Mouse (Mus musculus): ENCODE measurements at regions not wholly inside any gene's neighbourhood (a gene's known extent, or its start where the extent isn't known, plus 50 kb on each side); places are given as distances from the start of the nearest gene placed in this dataset.

DNA sequence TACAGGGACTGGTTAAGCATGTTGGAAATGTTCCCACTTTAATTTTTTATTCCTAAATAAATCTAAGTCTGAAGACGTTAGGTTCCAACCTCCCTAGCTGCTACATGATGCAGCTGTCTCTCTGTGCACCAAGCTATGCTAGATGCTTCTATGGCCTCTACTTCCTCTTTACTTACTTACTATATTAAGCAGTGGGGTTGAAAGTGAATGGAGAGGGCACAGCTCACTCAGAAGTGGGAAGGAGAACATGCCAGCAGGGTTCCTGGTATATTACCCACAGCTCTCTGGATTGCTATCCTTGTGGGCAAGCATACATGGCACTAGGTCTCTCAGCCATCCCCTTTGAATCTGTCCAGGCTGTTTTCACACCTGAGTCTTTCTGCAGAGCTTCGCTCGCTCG lies 61.4 kb upstream of the Nabp1 start:
- no peak overlapping the region for H3K27ac ChIP-seq (ENCODE audit: low read depth, low read length)

DNA sequence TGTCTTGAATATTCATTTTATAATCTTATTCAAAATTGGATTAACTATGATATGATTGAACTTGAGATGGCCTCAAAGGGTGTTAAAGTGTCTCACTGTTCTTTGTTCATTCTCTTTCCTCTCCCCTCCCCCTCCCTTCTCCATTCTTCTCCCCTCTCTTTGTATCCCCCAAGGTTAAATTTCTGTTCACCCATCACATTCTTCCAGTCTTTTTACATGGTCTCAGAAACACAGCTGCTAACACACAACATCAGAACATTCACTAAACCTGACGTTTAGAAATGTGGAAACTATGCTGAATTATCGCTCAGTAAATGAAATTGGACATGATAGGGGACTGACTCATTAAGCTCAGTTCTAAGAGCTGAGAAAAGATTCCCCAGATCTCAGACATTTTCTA lies 60.6 kb upstream of the Nabp1 start:
- H3K4me3 ChIP-seq (ENCODE audit: low read depth, low read length) = no peak overlapping the region
- no peaks in the 10 kb centered on the region for H3K36me3 ChIP-seq (ENCODE audit: control insufficient read depth, insufficient read depth, low read length)
- no peaks in the 10 kb centered on the region for H3K9me3 ChIP-seq (ENCODE audit: control insufficient read depth, low read length)
- ATAC-seq (replicated peaks; ENCODE audit: low FRiP score) (no peak), DNase-seq (ENCODE audit: low spot score) (no peak)
- H3K27ac ChIP-seq (ENCODE audit: low read depth, low read length) = no peak overlapping the region
- H3K4me2 ChIP-seq = no peak overlapping the region
- 70% methylated on average over 2 of the region's 2 CpGs for WGBS
- no peaks in the 10 kb centered on the region for H3K27me3 ChIP-seq (replicated peaks; ENCODE audit: control insufficient read depth, insufficient read depth, low read length)
- no peak overlapping the region for H3K9ac ChIP-seq (ENCODE audit: low read depth, low read length)
- no peaks in the 10 kb centered on the region for H3K4me1 ChIP-seq (replicated peaks; ENCODE audit: control insufficient read depth, insufficient read depth, low read length)

More for the DNA sequence above, 61.4 kb upstream of the Nabp1 start:
- no peak for DNase-seq (ENCODE audit: low spot score)
- Histone ChIP-seq H3K9ac (ENCODE audit: low read depth, low read length) (no peak overlapping the region), H3K4me3 (ENCODE audit: low read depth, low read length) (no peak overlapping the region), H3K36me3 (ENCODE audit: control insufficient read depth, insufficient read depth, low read length) (no peaks in the 10 kb centered on the region), H3K27me3 (replicated peaks; ENCODE audit: control insufficient read depth, insufficient read depth, low read length) (no peaks in the 10 kb centered on the region), H3K4me2 (no peak overlapping the region), H3K4me1 (replicated peaks; ENCODE audit: control insufficient read depth, insufficient read depth, low read length) (no peaks in the 10 kb centered on the region), H3K9me3 (ENCODE audit: control insufficient read depth, low read length) (no peaks in the 10 kb centered on the region)
- no peak for ATAC-seq (replicated peaks; ENCODE audit: low FRiP score)
- 77% methylated on average over 4 of the region's 4 CpGs for WGBS

DNA sequence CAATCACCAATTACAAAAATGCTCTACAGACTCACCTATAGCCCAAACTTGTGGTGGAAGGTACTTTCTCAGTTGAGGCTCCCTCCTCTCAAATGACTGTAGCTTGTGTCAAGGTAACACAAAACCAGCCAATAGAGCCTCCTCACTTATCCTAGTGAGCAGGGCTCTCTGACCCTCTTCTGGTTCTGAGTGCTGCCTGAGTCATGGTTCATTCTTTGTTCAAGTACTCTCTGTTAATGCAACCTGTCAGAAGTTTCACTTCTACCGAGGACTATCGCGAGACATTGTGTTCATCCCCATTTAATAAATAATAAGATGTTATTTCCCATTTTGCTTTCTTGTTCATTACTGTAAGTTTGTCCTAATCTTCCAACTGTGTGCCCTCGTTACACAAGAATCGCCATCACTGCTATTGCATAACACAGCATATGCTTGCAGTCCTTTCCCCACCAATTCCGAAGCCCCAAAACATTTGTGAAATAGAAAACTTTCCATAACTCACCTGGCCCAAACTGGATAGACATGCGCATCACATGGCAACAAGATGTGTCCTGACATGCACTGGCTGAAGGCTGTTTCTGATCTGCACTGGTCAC lies 59.6 kb upstream of the Nabp1 start:
- WGBS = 90% methylated on average over 7 of the region's 7 CpGs
- no peak overlapping the region for H3K9ac ChIP-seq (ENCODE audit: low read depth, low read length)
- no peak overlapping the region for H3K4me3 ChIP-seq (ENCODE audit: low read depth, low read length)
- no peaks in the 10 kb centered on the region for H3K9me3 ChIP-seq (ENCODE audit: control insufficient read depth, low read length)
- H3K27me3 ChIP-seq (replicated peaks; ENCODE audit: control insufficient read depth, insufficient read depth, low read length) = no peaks in the 10 kb centered on the region
- no peak for ATAC-seq (replicated peaks; ENCODE audit: low FRiP score)
- DNase-seq (ENCODE audit: low spot score) = no peak
- H3K4me1 ChIP-seq (replicated peaks; ENCODE audit: control insufficient read depth, insufficient read depth, low read length) = no peaks in the 10 kb centered on the region
- no peak overlapping the region for H3K27ac ChIP-seq (ENCODE audit: low read depth, low read length)
- no peak overlapping the region for H3K4me2 ChIP-seq
- H3K36me3 ChIP-seq (ENCODE audit: control insufficient read depth, insufficient read depth, low read length) = no peaks in the 10 kb centered on the region

DNA sequence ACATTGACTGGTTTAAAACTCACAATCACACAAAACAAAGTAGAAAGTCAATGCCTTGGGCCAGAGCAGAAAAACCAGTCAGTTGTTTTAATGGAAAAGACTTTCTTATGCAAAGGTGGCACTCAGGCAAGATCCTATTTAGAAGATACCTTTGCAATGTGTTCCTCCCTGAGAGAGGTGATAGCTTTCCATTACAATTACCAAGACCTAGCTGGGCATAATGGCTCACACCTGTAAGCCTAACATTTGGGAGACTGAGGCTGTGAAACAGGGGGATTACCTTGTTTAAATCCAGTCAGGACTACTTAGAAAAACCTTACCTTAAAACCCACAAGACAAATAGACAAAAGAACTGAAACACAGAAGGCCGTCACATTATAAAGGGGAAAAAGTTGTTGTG lies 57.9 kb upstream of the Nabp1 start:
- no peaks in the 10 kb centered on the region for H3K9me3 ChIP-seq (ENCODE audit: control insufficient read depth, low read length)
- DNase-seq (ENCODE audit: low spot score) = no peak
- no peaks in the 10 kb centered on the region for H3K27me3 ChIP-seq (replicated peaks; ENCODE audit: control insufficient read depth, insufficient read depth, low read length)
- H3K4me1 ChIP-seq (replicated peaks; ENCODE audit: control insufficient read depth, insufficient read depth, low read length) = peaks cover under 1% of the 10 kb centered on the region; the same call in 1 of the 2 replicates
- 86% methylated on average over 1 of the region's 1 CpGs for WGBS
- no peak overlapping the region for H3K9ac ChIP-seq (ENCODE audit: low read depth, low read length)
- no peak for ATAC-seq (replicated peaks; ENCODE audit: low FRiP score)
- no peak overlapping the region for H3K4me3 ChIP-seq (ENCODE audit: low read depth, low read length)
- H3K36me3 ChIP-seq (ENCODE audit: control insufficient read depth, insufficient read depth, low read length) = no peaks in the 10 kb centered on the region
- no peak overlapping the region for H3K4me2 ChIP-seq
- no peak overlapping the region for H3K27ac ChIP-seq (ENCODE audit: low read depth, low read length)

DNA sequence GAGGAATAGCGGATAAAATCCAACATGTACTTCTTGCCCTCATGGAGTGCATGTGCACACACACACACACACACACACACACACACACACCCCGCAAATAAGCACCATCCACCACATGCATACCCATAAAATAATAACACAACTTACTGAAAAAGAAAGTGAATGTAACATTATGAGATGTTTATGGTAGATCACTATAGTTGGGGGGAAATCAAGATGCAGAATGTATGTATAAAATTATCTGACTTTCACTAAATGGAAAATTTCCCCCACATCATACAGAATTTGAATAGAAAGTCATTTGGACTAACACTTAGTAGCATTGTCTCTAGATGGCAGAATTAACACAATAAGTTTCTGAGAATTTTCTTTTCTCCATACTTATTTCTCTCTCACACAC lies 57.2 kb upstream of the Nabp1 start:
- no peak overlapping the region for H3K4me2 ChIP-seq
- no peak overlapping the region for H3K27ac ChIP-seq (ENCODE audit: low read depth, low read length)
- H3K9ac ChIP-seq (ENCODE audit: low read depth, low read length) = no peak overlapping the region
- WGBS = 89% methylated on average over 2 of the region's 2 CpGs
- H3K36me3 ChIP-seq (ENCODE audit: control insufficient read depth, insufficient read depth, low read length) = no peaks in the 10 kb centered on the region
- H3K27me3 ChIP-seq (replicated peaks; ENCODE audit: control insufficient read depth, insufficient read depth, low read length) = no peaks in the 10 kb centered on the region
- H3K4me3 ChIP-seq (ENCODE audit: low read depth, low read length) = no peak overlapping the region
- ATAC-seq (replicated peaks; ENCODE audit: low FRiP score) (no peak), DNase-seq (ENCODE audit: low spot score) (no peak)
- H3K9me3 ChIP-seq (ENCODE audit: control insufficient read depth, low read length) = no peaks in the 10 kb centered on the region
- H3K4me1 ChIP-seq (replicated peaks; ENCODE audit: control insufficient read depth, insufficient read depth, low read length) = peaks cover 5% of the 10 kb centered on the region

DNA sequence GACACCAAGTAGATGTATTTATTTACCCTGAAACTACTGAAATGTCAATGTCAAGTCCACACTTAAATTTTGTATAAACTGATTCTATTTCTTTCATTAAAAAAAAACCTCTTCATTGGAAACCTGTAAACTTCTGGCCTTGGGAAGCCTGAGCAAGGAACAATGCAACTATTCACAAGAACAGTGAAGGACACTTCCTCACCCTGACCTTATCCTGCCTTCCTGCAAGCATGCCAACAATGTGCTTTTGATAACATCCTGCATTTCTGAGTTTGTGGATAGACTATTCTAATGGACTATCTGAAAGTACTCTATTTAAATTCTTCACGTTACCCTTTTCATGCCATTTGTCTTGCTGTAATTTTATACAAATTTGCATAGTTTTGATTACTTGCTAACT lies 53.1 kb upstream of the Nabp1 start:
- ATAC-seq (replicated peaks; ENCODE audit: low FRiP score) = no peak
- H3K27ac ChIP-seq (ENCODE audit: low read depth, low read length) = no peak overlapping the region
- H3K36me3 ChIP-seq (ENCODE audit: control insufficient read depth, insufficient read depth, low read length) = no peaks in the 10 kb centered on the region
- peaks cover 9% of the 10 kb centered on the region for H3K4me1 ChIP-seq (replicated peaks; ENCODE audit: control insufficient read depth, insufficient read depth, low read length)
- WGBS = 60% methylated on average over 1 of the region's 1 CpGs
- H3K4me2 ChIP-seq = no peak overlapping the region
- no peak for DNase-seq (ENCODE audit: low spot score)
- H3K4me3 ChIP-seq (ENCODE audit: low read depth, low read length) = no peak overlapping the region
- H3K9me3 ChIP-seq (ENCODE audit: control insufficient read depth, low read length) = no peaks in the 10 kb centered on the region
- H3K9ac ChIP-seq (ENCODE audit: low read depth, low read length) = no peak overlapping the region
- no peaks in the 10 kb centered on the region for H3K27me3 ChIP-seq (replicated peaks; ENCODE audit: control insufficient read depth, insufficient read depth, low read length)

DNA sequence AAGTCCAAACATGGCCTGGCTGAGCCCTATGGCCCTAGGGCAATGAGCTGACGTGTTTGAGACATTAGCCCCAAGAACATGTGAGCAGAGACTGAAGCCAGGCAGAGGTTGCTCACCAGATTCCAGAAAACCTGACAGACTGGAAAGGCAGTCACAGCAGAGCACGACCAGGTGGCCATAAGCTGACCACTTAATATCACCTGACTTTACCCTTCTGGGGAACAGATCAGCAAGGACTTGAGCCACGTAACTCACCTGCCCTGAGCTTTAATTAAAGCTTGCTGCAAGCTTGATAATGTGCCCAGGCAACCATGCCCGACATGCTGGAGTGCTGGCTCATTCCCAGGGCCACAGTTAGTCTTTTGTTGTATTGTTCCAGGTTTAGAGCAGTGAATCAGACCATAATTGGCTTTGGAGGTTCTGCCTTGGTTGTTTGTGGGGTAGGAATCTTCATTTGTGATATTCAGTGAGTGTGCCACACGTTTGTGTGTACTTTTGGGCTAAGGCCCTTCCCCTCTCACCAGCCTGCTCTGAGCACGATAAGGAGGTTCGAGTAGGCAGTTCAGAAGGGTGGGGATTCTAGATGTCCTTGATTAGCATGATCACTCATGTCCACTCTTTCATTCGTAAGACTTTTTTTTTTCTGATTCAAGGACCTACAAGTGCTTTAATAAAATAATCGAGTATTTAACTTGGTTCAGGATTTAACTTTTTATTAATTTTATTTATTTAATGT lies 52.1 kb upstream of the Nabp1 start:
- no peak overlapping the region for H3K4me2 ChIP-seq
- ATAC-seq (replicated peaks; ENCODE audit: low FRiP score) = peak; percentile 85
- no peak overlapping the region for H3K27ac ChIP-seq (ENCODE audit: low read depth, low read length)

DNA sequence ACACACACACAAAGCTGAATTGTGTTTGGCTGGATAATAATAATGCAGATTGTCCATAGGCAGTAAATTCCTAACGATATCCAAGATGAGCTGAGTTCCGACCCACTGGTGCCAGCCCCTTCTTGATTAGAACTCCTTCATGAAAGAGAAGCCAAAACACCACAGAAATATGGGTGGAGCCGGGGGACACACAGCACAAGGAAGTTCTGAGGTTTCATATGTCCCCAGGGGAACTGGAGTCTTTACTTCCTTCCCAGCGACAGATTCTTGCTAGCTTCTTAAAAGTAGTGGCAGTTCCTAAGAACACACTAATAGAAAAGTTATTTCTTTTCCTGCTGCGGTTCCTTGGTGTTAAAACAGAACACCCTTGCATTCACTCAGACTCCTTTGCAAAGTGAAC lies 51.4 kb upstream of the Nabp1 start:
- Histone ChIP-seq H3K9ac (ENCODE audit: low read depth, low read length) (no peak overlapping the region), H3K27me3 (replicated peaks; ENCODE audit: control insufficient read depth, insufficient read depth, low read length) (no peaks in the 10 kb centered on the region), H3K27ac (ENCODE audit: low read depth, low read length) (no peak overlapping the region), H3K9me3 (ENCODE audit: control insufficient read depth, low read length) (no peaks in the 10 kb centered on the region), H3K4me1 (replicated peaks; ENCODE audit: control insufficient read depth, insufficient read depth, low read length) (peaks cover 9% of the 10 kb centered on the region), H3K4me3 (ENCODE audit: low read depth, low read length) (no peak overlapping the region), H3K36me3 (ENCODE audit: control insufficient read depth, insufficient read depth, low read length) (no peaks in the 10 kb centered on the region), H3K4me2 (no peak overlapping the region)
- 51% methylated on average over 5 of the region's 5 CpGs for WGBS
- DNase-seq (ENCODE audit: low spot score) = no peak
- ATAC-seq (replicated peaks; ENCODE audit: low FRiP score) = no peak

More for the DNA sequence above, 52.1 kb upstream of the Nabp1 start:
- no peak for DNase-seq (ENCODE audit: low spot score)
- Histone ChIP-seq H3K4me3 (ENCODE audit: low read depth, low read length) (no peak overlapping the region), H3K9ac (ENCODE audit: low read depth, low read length) (no peak overlapping the region), H3K4me1 (replicated peaks; ENCODE audit: control insufficient read depth, insufficient read depth, low read length) (peaks cover 9% of the 10 kb centered on the region), H3K36me3 (ENCODE audit: control insufficient read depth, insufficient read depth, low read length) (no peaks in the 10 kb centered on the region), H3K27me3 (replicated peaks; ENCODE audit: control insufficient read depth, insufficient read depth, low read length) (no peaks in the 10 kb centered on the region), H3K9me3 (ENCODE audit: control insufficient read depth, low read length) (no peaks in the 10 kb centered on the region)
- WGBS = 58% methylated on average over 9 of the region's 9 CpGs

DNA sequence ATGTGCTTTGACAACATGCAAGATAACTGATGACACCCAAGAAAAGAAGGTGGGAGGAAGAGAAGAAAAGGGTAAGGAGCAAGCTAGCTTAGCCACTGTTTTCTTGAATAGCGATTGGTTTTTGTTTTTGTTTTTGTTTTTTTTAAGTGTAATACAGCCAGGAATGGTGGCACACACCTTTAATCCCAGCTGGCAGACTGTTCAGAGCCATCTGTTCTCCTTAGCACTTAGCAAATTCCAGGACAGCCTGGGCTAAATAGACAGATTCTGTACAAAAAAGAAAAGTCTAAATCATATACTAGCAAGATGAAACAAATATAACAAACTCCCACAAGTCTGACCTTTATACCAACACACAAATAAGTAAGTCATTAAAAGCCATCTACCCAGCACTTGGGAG lies 50.4 kb upstream of the Nabp1 start:
- H3K4me1 ChIP-seq (replicated peaks; ENCODE audit: control insufficient read depth, insufficient read depth, low read length) = peaks cover 9% of the 10 kb centered on the region
- H3K27ac ChIP-seq (ENCODE audit: low read depth, low read length) = no peak overlapping the region
- no peaks in the 10 kb centered on the region for H3K9me3 ChIP-seq (ENCODE audit: control insufficient read depth, low read length)
- no peak overlapping the region for H3K4me2 ChIP-seq
- no peaks in the 10 kb centered on the region for H3K36me3 ChIP-seq (ENCODE audit: control insufficient read depth, insufficient read depth, low read length)
- no peak overlapping the region for H3K4me3 ChIP-seq (ENCODE audit: low read depth, low read length)
- no peaks in the 10 kb centered on the region for H3K27me3 ChIP-seq (replicated peaks; ENCODE audit: control insufficient read depth, insufficient read depth, low read length)
- no peak for ATAC-seq (replicated peaks; ENCODE audit: low FRiP score)
- 87% methylated on average over 1 of the region's 1 CpGs for WGBS
- H3K9ac ChIP-seq (ENCODE audit: low read depth, low read length) = no peak overlapping the region
- DNase-seq (ENCODE audit: low spot score) = no peak
